15 mouse cellular contexts compared by ENCODE assay signal in genomic region chr19:11335932-11336331, GRCm38 (mm10). TPM values are rescaled to one million over a fixed set of nuclear protein-coding genes. Genes with fewer than 3 reads are reported as not detected.
DNase-seq lines count a peak whose midpoint lies in the region; ATAC-seq and TF ChIP-seq lines count a peak whose summit lies in the region.
"Had no signal": no experiment of that assay in that cellular context is flagged by ENCODE, and none has a peak within 500 bp of the region (broad histone marks: within the 10 kb centered on the region; RNA-seq: fewer than 3 reads in every experiment).

Gene Ms4a7, minus strand, starts transcription at chr19:11336146.

- no peak for TF ChIP-seq EP300 in lung, postnatal 0 days (IDR thresholded peaks at IDR 0.05)
- TF ChIP-seq EP300 in CH12.LX (IDR thresholded peaks at IDR 0.05; ENCODE audit: low read length) = peak; percentile 42

- H3K27me3 ChIP-seq in lung, postnatal 0 days (replicated peaks; ENCODE audit: insufficient read depth, low read length) = no peaks in the 10 kb centered on the region
- H3K27me3 ChIP-seq in CH12.LX (replicated peaks) = no peaks in the 10 kb centered on the region
- no peaks in the 10 kb centered on the region for H3K27me3 ChIP-seq in limb, embryonic 10.5 days (ENCODE audit: low read depth, poor library complexity, severe bottlenecking)
- H3K27me3 ChIP-seq: heart, embryonic 13.5 days; limb, embryonic 13.5 days; neural tube, embryonic 13.5 days had no signal

- no peaks in the 10 kb centered on the region for H3K79me2 ChIP-seq in CH12.LX (replicated peaks; ENCODE audit: control insufficient read depth, extremely low read depth, insufficient read depth, poor library complexity, severe bottlenecking)

- TF ChIP-seq RAD21 in CH12.LX (IDR thresholded peaks at IDR 0.05; ENCODE audit: low read depth, low read length) = no peak

- no peak within 1 kb of the TSS for H3K4me3 ChIP-seq in lung, postnatal 0 days (ENCODE audit: low read depth, low read length)
- H3K4me3 ChIP-seq in lung, adult 2 months (replicated peaks; ENCODE audit: extremely low read depth, low read depth, low read length) = no peak within 1 kb of the TSS
- H3K4me3 ChIP-seq in CH12.LX (replicated peaks in 1 of 3; ENCODE audit: low read depth in 2 of 3, low read length in 2 of 3, poor library complexity in 1 of 3) = no peak within 1 kb of the TSS
- H3K4me3 ChIP-seq in limb, embryonic 10.5 days = no peak within 1 kb of the TSS
- H3K4me3 ChIP-seq: heart, embryonic 13.5 days; limb, embryonic 13.5 days; neural tube, embryonic 13.5 days had no signal

- H3K4me1 ChIP-seq in lung, postnatal 0 days (ENCODE audit: insufficient read depth, low read depth, low read length) = no peaks in the 10 kb centered on the region
- no peaks in the 10 kb centered on the region for H3K4me1 ChIP-seq in lung, adult 2 months (ENCODE audit: control insufficient read depth, insufficient read depth, low read length)
- H3K4me1 ChIP-seq in CH12.LX (ENCODE audit: control insufficient read depth in 1 of 2, insufficient read depth in 2 of 2) = peaks cover 2 to 29% of the 10 kb centered on the region in 2 experiments; a peak in 3 of 4 replicates
- H3K4me1 ChIP-seq in limb, embryonic 10.5 days = no peaks in the 10 kb centered on the region
- H3K4me1 ChIP-seq: heart, embryonic 13.5 days; limb, embryonic 13.5 days; neural tube, embryonic 13.5 days had no signal

- no peaks in the 10 kb centered on the region for H3K9me3 ChIP-seq in lung, postnatal 0 days (ENCODE audit: low read length)
- no peaks in the 10 kb centered on the region for H3K9me3 ChIP-seq in CH12.LX (replicated peaks; ENCODE audit: low read length)
- no peaks in the 10 kb centered on the region for H3K9me3 ChIP-seq in limb, embryonic 10.5 days (replicated peaks)
- H3K9me3 ChIP-seq: heart, embryonic 13.5 days; limb, embryonic 13.5 days; neural tube, embryonic 13.5 days had no signal

- TF ChIP-seq CTCF in lung, postnatal 0 days (IDR thresholded peaks at IDR 0.05) = no peak
- TF ChIP-seq CTCF in lung, adult 2 months (IDR thresholded peaks at IDR 0.05; ENCODE audit: insufficient read depth, low read length) = no peak
- no peak for TF ChIP-seq CTCF in CH12.LX (conservative IDR thresholded peaks at IDR 0.05 in 1 of 2, IDR thresholded peaks at IDR 0.05 in 1 of 2; ENCODE audit: low read depth in 2 of 2, low read length in 2 of 2)

- H3K4me2 ChIP-seq in lung, postnatal 0 days (replicated peaks; ENCODE audit: low read depth, low read length) = no peak within 1 kb of the TSS
- H3K4me2 ChIP-seq in CH12.LX (ENCODE audit: insufficient read depth, low read depth, poor library complexity, severe bottlenecking) = 0 out of 2 replicates have a peak within 1 kb of the TSS, but pooled peaks have one; percentile 10
- H3K4me2 ChIP-seq: heart, embryonic 13.5 days; limb, embryonic 13.5 days; neural tube, embryonic 13.5 days had no signal

- no peak for ATAC-seq in lung, postnatal 0 days
- ATAC-seq in monocyte, adult 5-6 weeks (replicated peaks; ENCODE audit: insufficient number of reproducible peaks, low FRiP score, low TSS enrichment, poor library complexity, severe bottlenecking) = peak; percentile 47

- peak; percentile 24 for DNase-seq in lung, postnatal 0 days (ENCODE audit: low spot score)
- DNase-seq in lung, adult 2 months = no peak
- peak; percentile 53 for DNase-seq in CH12.LX (ENCODE audit: extremely low read depth)
- DNase-seq in c-Kit-positive CD71-negative TER-119-negative erythroid progenitor cells, embryonic 14.5 days (ENCODE audit: low read depth) = peak; percentile 26
- no peak for DNase-seq in limb, embryonic 10.5 days (ENCODE audit: low spot score)
- DNase-seq in embryo, embryonic 10.5 days (ENCODE audit: low spot score) = no peak
- DNase-seq: adrenal gland, postnatal 25 days; cerebellum, postnatal 10 days; gastrocnemius, postnatal 36 days; heart, postnatal 4 days; kidney, adult 9 months had no signal

- no peak for TF ChIP-seq POLR2A in lung, adult 2 months (IDR thresholded peaks at IDR 0.05; ENCODE audit: borderline replicate concordance, extremely low read depth, low read depth, low read length)
- no peak for TF ChIP-seq POLR2A in CH12.LX (IDR thresholded peaks at IDR 0.05; ENCODE audit: low read depth, low read length)

- H3K9ac ChIP-seq in lung, postnatal 0 days (replicated peaks; ENCODE audit: low read depth) = no peak within 1 kb of the TSS
- no peak within 1 kb of the TSS for H3K9ac ChIP-seq in CH12.LX (ENCODE audit: insufficient read depth, low read depth)
- H3K9ac ChIP-seq: heart, embryonic 13.5 days; limb, embryonic 13.5 days; neural tube, embryonic 13.5 days had no signal

- H3K27ac ChIP-seq in lung, postnatal 0 days (ENCODE audit: low read length) = no peak within 1 kb of the TSS
- no peak within 1 kb of the TSS for H3K27ac ChIP-seq in CH12.LX (ENCODE audit: insufficient read depth, low read depth)
- H3K27ac ChIP-seq in limb, embryonic 10.5 days = no peak within 1 kb of the TSS
- H3K27ac ChIP-seq: heart, embryonic 13.5 days; limb, embryonic 13.5 days; neural tube, embryonic 13.5 days had no signal

- dilution Hi-C loops in CH12.LX (cut with MboI; ENCODE audit: extremely low pct_ligation_motif_present, extremely low pct_unique_long_range_greater_than_20kb, low sequenced_read_pairs) = no loop called here

- WGBS in lung, postnatal 0 days = 68% methylated on average over 6 of the region's 6 CpGs
- 62% methylated on average over 6 of the region's 6 CpGs for WGBS in lung, adult 2 months
- WGBS in limb, embryonic 10.5 days = 87% methylated on average over 6 of the region's 6 CpGs

- in situ Hi-C loops in CH12.LX (cut with MboI; ENCODE audit: low pct_ligation_motif_present, low pct_unique_long_range_greater_than_20kb, low sequenced_read_pairs) = loop anchor here (25.0 kb wide), 1 partner anchor 274 kb away; no protein-coding TSS in a partner anchor

- H3K36me3 ChIP-seq in lung, postnatal 0 days (ENCODE audit: insufficient read depth, low read length) = no peaks in the 10 kb centered on the region
- H3K36me3 ChIP-seq in CH12.LX (replicated peaks in 1 of 2; ENCODE audit: control insufficient read depth in 1 of 2, insufficient read depth in 1 of 2, low read length in 1 of 2) = no peaks in the 10 kb centered on the region
- no peaks in the 10 kb centered on the region for H3K36me3 ChIP-seq in limb, embryonic 10.5 days
- H3K36me3 ChIP-seq: heart, embryonic 13.5 days; limb, embryonic 13.5 days; neural tube, embryonic 13.5 days had no signal

TF ChIP-seq in CH12.LX, 34 proteins besides CTCF, POLR2A, EP300 and RAD21:
- TF ChIP-seq IRF4 (IDR thresholded peaks at IDR 0.05; ENCODE audit: low read depth, low read length) (0 out of 2 replicates have a peak, but pooled peaks have one; percentile 7), KAT2A (IDR thresholded peaks at IDR 0.05; ENCODE audit: insufficient replicate concordance, low read length) (no peak), BHLHE40 (IDR thresholded peaks at IDR 0.05; ENCODE audit: low read depth, low read length) (peak; percentile 66), ELF1 (IDR thresholded peaks at IDR 0.05; ENCODE audit: low read depth, low read length) (peak; percentile 66; the same call in 1 of the 2 replicates), TCF12 (IDR thresholded peaks at IDR 0.05; ENCODE audit: low read depth, low read length) (peak; percentile 23; the same call in 1 of the 2 replicates), MAX (IDR thresholded peaks at IDR 0.05; ENCODE audit: low read length) (0 out of 2 replicates have a peak, but pooled peaks have one; percentile 13), JUN (IDR thresholded peaks at IDR 0.05; ENCODE audit: insufficient read depth, low read depth, low read length) (no peak), MEF2A (IDR thresholded peaks at IDR 0.05; ENCODE audit: borderline replicate concordance, low read depth, low read length) (no peak), ETS1 (conservative IDR thresholded peaks at IDR 0.05; ENCODE audit: low read depth, low read length) (peak; percentile 83)

RNA-seq across cellular contexts. Expression of gene Ms4a7, which starts in this region (rescaled TPM):
- 11.2 and 12.6 TPM in 2 replicates for polyA plus RNA-seq in lung, postnatal 0 days (2015; fragmentation: Nextera tagmentation; extraction: Ambion mirVana)
- polyA plus RNA-seq in lung, adult 2 months (2012; rRNA removed) = 1.4 and 1.5 TPM in 2 replicates
- total RNA-seq in CH12.LX (2012; rRNA removed) (1.4 and 1.8 TPM in 2 replicates), CH12.LX (2014; rRNA removed) (2.5 and 3.2 TPM in 2 replicates)
- polyA plus RNA-seq in CH12.LX (2012; ENCODE audit: insufficient read length, low read depth) = 4.3 TPM in 2 replicates
- 2.2 to 2.4 TPM (median 2.4 TPM) in 3 replicates for total RNA-seq in monocyte, adult 5-6 weeks (2017)
- 0.33 TPM in 1 of 2 replicates, not detected in the other for polyA plus RNA-seq in limb, embryonic 10.5 days (2016; fragmentation: Nextera tagmentation; extraction: Ambion mirVana)

Comparison
In these comparisons a context has a peak if more than half of its experiments do, and no peak if none do; other contexts are left out.
1. DNase-seq: peak in lung, postnatal 0 days (single experiment), CH12.LX (single experiment) and c-Kit-positive CD71-negative TER-119-negative erythroid progenitor cells, embryonic 14.5 days (single experiment); none in lung, adult 2 months (single experiment), limb, embryonic 10.5 days (single experiment) and embryo, embryonic 10.5 days (single experiment).